Mouse (Mus musculus) activated CD4-positive, CD25-positive, alpha-beta regulatory T cell, adult 4 months (primary cell): ENCODE data around the gene Xylt1. TPM values are rescaled to one million over a fixed set of nuclear protein-coding genes. Genes with fewer than 3 reads are reported as not detected.
A peak's percentile ranks its signal among the peaks of the same experiment; 100 is the strongest.

Source experiments
- ATAC-seq: one replicate; pipeline ENCODE4 v1.8.0; 2017
- polyA plus RNA-seq, 2 experiments: library from polyadenylated mRNA; unstranded; fragments of 100-300 nt; shearing (Covaris generic); gene quantifications; one replicate each; pipeline ENCODE4 v1.2.1; 2017

Gene Xylt1
- polyA plus RNA-seq, 2 experiments from 2014 or later, result 1.9 to 3.2 TPM

DNA sequence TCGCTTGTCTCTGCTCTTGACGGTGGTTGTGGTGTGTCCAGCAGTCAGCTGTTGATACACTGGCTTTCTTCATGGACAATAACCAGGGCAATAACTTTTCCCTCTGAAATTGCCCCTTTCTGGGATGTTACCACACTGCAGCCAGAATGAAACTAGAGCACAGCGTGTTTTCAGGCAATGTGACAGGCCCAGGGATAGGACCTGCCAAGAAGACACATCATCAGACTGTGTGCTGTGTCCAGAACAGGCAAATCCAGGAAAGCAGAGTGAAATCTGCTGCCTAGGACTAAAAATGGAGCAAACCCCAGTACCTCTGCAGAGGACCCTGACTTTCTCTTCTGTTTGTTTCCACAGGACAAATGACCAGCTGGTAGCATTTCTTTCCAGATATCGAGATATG, 240.8 kb downstream of the Xylt1 start:
- ATAC-seq, result no peak

DNA sequence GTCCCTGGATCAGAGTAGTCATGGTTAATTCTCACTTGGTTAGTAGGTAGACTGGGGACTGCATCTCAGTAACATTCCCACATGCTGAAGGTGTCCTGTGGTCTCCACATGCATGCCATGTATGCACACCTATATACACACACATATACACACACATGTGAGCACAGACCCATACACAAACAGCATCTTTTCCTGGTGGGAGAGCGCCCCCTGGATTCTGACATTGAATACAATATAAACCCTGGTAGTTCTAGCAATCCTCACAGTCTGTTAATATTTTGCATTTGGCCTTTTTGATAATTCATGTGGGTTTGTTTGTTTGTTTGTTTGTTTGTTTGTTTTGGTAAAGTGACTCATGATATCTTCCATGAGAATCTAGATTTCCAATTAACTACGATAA, 242.0 kb downstream of the Xylt1 start:
- ATAC-seq, result peak; percentile 57

DNA sequence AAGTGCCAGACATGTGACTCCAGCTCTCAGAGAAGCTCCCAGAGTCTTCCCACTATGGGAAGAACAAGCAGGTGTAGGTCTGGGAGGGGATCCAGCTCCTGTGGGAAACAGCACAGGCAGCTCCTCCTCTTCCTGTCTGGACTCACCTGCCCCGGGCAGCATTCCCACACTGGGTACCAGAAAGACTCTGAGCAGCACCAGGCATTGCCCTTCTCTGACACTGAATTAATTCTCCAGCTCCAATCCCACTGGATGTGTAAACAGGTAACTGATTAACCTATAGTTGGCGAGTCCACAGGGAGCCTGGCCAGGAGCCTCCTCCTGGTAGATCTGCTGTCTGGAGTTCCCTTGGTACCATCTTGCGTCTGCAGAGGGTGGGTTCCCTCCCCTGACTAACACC, 248.0 kb downstream of the Xylt1 start:
- no peak for ATAC-seq

DNA sequence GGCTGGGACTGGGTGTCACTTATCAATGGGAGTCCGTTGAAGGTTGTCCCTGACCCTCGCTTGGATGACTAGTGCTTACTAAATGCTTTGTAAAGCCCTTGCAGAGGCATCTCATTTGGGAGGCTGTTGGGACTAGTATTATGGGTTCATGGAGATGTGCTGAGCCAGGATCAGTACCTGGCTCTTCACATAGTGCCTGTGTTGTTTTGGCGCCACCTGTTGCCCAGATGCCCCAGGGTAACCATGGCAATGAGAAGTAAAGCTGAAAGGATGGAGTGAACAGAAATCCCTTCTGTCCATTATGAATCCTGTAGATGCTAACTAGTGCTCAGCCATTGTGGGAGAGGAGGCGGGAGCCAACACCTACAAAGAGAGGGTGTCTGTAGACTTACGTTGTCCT, 249.9 kb downstream of the Xylt1 start:
- ATAC-seq, result peak; percentile 75

GRCm38 (mm10) chr7:117635584-117635983, 254.8 kb downstream of the Xylt1 start:
- no peak for ATAC-seq

DNA sequence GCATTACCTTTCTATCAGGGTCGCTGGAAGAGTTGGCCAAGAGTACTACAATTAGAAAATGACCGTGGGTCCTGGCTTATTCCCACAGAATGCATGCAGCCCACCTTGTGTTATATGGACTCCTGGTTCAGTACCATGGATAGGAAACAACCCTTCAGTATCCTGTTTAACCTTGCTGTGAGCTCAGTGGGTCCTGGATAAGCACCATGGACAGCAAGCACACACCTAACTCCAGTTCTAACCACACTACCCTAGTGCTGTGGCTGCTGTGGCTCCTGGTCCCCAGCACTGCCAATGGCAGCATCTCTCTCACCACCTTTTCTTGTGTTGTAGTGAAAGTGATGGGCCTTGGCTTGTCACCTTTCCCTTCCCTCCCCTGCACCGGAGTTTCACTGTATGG, 255.9 kb downstream of the Xylt1 start:
- no peak for ATAC-seq

DNA sequence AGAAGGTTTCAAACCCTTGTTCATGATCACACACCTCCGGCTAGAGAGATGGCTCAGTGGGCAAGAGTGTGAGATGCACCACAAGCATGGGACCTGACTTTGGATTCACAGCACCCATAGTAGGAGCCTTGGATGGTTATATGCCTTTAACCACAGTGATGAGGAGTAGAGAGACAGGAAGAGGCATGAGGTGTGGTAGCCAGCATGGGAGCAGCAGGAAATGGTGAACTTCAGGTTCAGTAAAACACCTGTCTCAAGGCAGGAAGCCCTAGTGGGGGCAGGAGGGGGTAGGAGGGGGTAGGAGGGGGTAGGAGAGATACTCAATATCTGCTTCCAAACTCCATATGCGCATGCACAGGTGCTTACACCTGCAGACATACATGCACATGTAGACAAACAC, 257.2 kb downstream of the Xylt1 start:
- peak; percentile 66 for ATAC-seq

- ATAC-seq, result no peak
Observed at GRCm38 (mm10) chr7:117652637-117653036, 271.9 kb downstream of the Xylt1 start.

DNA sequence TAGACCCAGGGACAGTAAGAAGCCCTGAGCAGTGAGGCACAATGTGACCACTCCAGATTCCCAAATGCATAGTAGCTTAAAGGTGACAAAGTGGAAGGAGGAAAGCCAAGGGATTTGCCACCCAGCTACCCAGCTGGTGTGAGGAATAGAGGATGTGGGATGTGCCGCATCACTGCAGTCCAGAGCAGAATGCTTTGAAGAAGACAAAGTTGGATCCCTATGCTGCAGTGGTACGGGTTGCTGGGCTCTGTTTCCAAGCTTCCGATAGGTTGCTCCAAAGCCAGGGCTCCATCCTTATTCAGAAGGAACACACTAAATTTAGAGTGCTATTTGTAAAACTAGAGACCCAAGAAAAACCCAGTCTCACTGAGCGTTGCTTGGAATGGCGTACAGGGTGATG, 275.0 kb downstream of the Xylt1 start:
- no peak for ATAC-seq

GRCm38 (mm10) chr7:117658180-117658579, 277.4 kb downstream of the Xylt1 start:
- ATAC-seq, result no peak

DNA sequence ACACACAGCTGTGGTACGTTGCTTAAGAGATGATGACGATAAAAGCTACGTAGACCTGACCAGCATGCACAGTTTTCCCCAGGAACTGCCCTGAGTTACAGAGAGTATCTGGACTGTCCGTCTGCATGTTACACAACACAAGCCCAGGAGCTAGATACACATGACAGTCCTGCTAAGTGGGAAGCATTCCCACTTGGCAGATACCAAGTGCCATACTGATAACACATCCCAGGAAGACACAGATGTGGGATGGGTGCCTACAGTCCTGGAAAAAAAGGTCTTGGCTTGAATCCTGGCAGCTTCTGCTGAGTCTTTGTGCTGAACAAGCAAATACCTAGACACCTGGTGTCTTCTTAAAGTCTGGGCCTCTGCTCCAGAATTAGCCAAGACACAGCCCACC, 278.0 kb downstream of the Xylt1 start:
- no peak for ATAC-seq

DNA sequence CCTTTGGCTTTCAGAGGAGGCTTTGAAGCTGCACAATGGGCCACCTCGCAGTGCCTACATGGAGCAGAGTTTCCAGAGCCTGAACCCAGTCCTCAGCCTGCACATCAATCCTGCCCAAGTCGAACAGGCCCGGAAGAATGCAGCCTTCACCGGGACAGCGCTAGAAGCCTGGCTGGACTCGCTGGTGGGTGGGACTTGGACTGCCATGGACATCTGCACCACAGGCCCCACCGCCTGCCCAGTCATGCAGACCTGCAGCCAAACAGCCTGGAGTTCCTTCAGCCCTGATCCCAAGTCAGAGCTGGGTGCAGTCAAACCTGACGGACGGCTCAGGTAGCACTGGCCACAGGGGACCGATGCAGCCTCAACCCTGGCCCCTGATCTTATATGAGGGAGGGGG, 286.5 kb downstream of the Xylt1 start:
- ATAC-seq, result no peak

DNA sequence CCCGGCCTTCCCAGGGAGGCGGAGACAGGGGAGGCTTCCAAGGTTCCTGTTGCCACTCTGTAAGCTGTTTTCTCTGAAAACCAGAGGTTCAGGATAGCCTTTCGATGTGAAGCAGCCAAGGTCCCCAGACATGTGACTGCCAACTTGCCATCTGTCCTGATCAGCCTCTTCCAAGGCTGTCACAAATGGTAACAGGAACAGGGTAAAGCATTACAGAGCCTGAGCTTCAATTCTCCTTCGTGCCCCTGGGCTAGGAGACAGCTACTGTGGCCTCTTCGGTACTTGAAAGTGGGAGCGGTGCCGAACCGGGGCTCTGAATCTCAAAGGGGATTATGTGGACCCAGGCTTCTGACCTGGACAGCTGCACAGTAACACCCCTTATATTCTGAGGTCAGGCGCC, 287.4 kb downstream of the Xylt1 start:
- ATAC-seq, result no peak

- ATAC-seq, result no peak
Observed at GRCm38 (mm10) chr7:117672121-117672591, 291.4 kb downstream of the Xylt1 start.

GRCm38 (mm10) chr7:117686120-117686996, 305.6 kb downstream of the Xylt1 start:
- ATAC-seq, result no peak

- no peak for ATAC-seq
Observed at GRCm38 (mm10) chr7:117686997-117687302, 306.2 kb downstream of the Xylt1 start.

DNA sequence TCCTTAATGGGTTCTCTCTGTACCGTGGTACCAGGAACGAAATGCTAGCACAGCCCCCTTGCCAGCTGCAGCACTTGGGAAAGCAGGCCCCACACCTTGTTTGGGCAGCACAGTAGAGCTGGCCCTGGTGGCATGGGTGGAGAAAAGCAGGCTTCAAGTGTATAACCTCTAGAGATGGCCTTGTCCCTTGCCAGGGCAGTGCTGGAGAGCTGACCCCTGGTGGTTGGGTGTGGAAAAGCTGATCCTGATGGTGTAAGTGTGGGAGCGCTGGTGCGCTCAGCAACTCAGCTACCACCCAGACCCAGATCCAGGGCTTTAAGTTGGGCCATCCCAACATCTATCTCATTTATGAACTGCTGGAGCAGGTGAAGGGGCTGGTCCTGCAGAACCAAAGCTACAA, 314.8 kb downstream of the Xylt1 start:
- no peak for ATAC-seq

DNA sequence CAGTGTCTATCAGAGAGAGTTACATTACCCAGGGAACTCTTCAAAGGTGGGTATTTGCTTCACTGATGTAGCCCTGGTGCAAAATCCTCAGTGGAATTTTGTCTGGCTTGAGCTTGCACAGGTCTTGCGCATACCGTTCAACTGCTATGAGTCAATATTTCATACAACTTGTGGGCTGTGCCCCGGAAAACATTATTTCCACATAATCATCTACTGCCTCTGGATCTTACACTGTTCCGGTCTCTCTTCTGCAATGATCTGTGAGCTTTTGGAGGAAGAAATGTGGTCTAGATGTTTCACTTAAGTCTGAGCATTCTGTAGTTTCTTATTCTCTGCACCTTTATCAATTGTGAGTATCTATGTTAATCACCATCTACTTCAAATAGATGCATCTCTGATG, 316.9 kb downstream of the Xylt1 start:
- no peak for ATAC-seq

DNA sequence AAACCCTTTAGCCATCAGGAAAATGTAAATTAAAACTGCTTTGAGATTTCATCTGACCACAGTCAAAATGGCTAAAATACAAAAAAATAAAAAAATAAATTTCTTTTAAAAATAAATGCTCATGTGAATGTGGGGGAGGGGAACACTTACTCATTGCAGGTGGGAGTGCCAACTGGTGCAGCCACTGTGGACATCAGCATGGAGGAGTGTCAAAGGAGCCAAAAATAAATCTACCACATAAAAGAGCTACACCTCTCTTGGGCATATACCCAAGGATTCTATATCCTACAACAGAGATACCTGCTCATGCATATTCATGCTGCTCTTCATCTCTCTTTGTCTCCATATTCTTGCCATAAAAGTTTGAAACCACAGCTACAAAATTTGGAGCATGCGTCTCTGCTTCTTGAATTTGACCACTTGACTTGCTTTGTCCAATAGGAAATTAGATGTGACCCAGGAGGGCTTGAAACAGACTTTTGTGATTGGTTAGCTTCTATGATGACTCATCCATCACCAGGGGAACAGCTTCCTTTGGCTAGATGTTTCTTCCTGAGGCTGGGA, 317.9 kb downstream of the Xylt1 start:
- no peak for ATAC-seq

DNA sequence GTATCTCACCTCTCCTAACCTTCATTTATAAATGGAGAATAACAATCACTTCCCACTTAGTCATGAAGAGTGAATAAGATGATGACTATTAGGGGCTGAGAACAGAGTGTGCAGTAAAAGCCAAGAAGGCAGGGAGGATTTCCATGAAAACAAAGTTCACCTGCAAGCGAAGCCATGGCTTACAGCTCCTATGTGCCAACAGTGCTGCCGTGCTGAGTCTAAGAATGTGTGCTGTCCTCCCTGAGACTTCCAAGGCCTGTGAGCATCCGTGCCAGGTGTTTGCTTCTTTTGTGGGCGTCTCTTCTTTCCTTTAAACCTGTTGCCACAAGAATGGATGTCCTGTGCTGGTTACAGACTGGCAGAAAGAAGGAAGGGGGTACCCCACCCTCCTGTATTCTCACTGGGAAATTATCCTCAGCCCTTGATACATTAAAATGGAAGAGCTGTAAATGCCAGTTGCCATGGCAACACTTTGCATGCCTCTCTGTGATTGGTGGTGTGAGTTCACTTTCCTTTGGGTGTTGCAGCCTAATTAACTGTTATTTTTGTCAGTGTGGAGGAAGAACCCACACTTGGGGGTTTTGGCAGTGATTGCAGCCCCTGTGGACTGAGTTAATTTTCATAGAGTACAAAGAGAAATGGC, 318.7 kb downstream of the Xylt1 start:
- ATAC-seq, result no peak

GRCm38 (mm10) chr7:117700066-117700465, 319.3 kb downstream of the Xylt1 start:
- no peak for ATAC-seq

DNA sequence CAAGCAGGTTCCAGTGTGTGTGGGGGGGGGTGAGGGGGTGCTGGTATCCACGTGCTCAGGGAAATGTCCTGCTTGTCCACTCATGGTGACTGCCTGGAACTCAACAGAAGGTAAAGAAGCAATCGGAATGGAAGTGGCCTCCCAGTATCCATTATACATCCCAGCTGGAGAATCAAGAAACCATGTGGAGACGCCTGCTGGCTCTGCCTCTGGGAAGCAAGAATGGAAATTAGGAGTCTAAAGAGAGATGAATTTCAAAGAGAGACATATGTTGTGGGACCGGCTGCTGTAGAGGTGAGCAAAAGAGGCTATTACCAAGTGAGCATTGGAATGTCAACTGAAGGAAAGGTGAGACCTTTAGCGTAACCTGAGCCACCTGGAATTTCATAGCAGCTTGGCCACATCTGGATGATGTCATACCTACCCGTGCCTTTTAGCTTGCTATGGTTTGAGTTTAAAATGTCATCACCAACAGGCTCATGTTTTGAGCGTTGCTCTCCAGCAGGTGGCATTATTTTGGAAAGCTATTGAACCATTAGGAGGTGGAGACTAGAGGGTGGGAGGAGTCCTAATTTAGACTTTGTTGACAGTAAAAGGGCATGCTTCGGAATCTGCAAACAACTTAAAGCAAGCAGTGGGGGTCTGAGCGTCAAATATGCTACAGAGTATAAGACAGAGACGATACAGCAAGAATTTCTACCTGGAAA, 329.3 kb downstream of the Xylt1 start:
- no peak for ATAC-seq

DNA sequence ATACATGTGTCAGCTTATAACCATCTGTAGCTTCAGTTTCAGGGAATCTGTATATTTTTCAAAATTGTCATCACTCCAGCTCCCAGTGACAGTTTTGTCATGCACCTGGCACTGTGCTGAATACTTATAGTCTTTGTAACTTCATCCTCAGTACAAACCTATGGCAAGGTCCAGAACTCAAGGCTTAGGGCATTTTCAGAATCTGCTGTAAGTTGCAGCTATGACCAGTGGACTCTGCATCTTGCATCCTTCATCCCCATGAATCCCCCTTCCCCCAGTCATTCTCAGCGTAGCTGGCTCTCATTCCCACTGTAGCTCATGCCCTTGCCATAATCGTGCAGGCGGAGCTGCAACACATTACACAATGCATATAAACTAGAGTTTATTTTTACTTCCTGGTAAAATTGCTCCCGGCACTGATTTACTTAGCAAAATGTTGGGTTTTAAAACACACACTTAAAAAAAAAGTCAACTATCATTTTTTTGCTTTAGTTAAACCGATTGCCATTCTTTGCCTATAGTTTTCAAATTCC, 336.2 kb downstream of the Xylt1 start:
- ATAC-seq, result no peak
